Mouse (Mus musculus): ENCODE data around the gene Frmd6.

Gene Frmd6

DNA sequence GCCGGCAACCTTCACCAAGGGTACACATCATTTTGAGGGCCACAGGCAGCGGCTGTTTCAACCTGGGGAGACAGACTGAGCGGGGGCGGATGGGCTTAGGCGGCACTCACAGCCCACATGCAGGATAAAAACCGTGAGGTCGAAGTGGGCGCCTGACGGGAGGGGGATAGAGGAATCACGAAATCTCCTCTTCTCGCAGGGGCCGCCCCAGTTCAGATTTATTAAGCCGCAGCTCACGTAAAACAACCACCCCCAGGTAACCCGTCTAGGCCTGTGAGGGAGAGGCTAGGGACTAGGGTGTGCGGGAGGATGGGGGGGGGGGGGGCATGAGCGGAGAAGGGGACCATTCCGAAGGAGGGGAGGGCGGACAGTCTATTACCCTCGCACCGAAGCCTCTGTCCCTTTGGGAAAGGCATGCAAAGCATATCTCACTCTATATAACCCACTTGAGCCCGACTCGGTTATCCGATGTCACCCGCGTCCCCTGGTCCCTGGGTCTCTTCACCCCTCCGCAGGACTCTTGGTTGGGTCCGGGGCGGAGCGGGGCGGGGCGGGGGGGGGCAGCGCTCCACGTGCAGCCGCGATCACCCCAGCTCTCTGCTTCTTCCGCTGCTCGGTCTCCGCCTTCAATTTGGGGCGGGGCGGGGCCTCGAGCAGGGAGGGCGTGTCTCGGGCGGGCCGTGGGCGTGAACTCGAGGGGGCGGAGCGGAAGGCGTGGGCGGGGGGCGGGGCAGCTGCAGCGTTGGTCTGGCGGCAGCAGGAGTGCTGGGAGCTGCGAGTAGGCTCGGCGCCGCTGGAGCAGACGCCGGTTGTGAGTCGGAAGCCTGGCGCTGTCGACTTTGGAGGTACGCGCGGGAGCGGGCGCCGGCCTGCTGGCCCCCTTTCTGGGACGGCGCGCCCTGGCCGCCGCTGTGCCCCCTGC is at the start of gene Frmd6:
Gene Frmd6, plus strand, starts transcription at position 786 of the 922 bp plus-strand sequence.
- DNase-seq (ENCODE audit: low spot score): peak; percentile 98

DNA sequence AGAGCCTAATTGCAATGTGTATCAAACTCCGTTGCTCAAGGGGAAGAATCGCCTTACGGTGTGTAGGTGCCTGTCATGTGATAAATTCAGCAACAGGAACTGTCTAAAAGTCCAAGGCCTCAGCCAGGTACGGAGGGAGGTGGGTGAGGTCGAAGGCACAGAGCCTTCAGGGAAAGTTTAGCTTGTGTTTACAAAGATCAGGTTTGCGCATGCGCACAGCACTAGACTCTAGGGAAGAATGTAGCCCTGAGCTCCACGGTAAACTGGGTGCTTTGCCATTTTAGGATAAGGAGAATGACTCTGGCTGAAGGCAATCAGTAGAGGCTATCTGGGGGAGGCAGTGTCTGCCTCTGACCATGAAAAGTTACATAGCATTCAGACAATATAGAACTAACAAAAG is 49.7 kb upstream of the Frmd6 start:
- DNase-seq (ENCODE audit: low spot score): peak; percentile 72

DNA sequence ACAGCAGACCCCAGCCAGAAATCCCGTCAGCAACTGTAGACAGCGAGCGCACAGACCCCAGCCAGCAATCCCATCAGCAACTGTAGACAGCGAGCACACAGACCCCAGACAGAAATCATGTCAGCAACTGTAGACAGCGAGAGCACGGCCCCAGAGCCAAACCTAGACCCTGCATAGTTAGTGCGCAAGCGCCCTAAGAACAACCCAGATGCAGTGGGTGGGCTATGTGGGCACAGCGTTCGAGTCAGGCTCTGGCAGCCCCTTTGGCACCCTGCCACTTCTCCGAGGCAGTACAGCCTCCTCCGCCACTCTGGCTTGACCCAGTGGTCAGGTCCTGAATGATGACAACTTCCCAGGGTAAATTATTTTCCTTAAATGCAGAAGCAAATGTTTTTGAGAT is 48.6 kb upstream of the Frmd6 start:
- DNase-seq (ENCODE audit: low spot score): no peak

DNA sequence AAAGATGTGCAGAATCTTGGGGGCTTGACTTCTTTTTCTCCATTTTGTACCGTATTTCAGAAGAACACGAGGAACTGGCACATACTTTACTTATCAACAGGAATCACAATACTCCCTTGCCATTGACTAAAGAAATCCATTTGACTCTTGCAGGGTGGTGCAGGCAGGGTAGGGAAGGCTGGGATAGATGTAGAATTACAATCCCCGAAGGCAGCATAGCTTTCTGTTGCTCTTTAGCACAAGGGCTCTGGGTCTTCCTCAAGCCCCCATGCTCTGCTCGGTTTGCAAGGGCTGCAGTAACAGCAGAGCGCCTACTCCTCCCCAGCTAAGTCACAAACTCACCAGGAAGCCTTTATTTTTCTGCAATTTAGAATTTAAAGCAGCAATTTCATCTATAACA is 47.8 kb upstream of the Frmd6 start:
- DNase-seq (ENCODE audit: low spot score): no peak

DNA sequence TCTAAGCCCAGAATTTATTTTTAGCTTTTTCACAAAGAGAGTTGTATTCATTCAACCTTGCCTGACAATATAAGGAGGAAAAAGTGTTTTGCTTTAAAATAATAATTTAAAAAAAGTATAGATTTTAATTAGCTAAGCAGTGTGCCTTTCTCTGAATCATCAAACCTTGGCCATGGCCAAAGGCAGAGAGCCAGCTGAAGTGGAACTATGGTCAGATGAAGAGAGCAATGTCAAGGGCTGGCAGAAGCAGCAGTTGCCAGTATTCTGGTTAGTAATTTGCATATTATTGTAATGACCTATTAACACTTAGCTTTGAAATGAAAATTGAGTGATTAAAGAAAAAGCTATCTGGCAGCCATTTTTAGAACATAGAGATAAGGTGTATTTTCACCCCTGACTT is 47.4 kb upstream of the Frmd6 start:
- DNase-seq (ENCODE audit: low spot score): no peak

DNA sequence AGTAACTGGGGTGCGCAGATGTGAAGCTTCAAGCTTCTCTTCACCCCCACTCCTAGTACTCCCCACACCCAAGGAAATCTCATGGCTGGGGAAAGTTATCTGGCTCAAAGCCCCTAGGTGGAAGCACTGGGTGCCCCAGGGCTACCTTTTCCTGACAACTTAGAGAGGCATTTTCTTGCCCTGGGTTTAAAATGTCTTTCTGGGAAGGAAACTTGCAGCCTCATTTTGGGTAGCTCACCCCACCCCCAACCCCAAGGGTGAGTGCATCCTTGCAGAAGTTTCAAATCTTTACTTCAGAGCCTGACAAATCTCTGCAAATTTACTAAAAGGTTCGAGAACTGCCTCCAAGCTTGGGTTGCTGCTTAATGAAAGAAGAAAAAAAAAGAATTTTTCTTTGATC is 47.0 kb upstream of the Frmd6 start:
- no peak for DNase-seq (ENCODE audit: low spot score)

DNA sequence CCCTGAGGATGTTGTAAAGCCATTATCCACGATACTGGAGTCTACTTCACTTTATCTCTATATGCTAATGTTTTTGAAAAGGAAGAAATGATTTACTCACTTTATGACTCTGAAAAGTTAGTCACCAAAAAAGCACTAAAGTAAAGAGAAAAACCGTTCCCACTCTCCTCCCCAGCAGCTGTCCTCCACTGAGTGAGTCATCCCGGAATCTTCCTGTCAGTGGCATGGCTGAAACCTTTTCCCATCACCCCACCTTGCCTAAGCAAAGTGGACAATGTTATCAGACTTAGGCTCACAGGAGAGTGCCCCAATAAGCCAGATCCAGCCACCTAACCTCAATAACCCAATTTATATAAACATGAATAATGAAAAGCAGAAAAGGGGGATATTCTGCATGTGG is 46.6 kb upstream of the Frmd6 start:
- DNase-seq (ENCODE audit: low spot score): no peak

DNA sequence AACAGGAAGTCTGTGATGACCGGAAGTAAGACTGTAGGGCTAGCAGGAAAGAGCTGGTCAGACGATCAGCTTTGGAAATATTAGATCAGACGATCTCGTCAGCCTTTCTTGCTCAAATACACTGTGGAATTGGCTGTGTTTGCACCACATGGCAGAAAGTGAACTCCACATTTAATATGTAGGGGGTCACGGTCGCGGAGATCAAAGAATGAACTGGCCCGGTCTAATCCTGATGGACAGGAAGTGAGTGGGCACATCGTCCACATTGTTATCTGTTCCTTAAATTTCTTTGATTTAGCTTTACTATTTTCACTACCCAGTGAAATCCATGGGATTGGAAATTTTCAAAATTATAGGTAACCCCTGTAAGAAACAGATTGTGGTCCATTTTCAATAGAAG is 42.3 kb upstream of the Frmd6 start:
- DNase-seq (ENCODE audit: low spot score): no peak

DNA sequence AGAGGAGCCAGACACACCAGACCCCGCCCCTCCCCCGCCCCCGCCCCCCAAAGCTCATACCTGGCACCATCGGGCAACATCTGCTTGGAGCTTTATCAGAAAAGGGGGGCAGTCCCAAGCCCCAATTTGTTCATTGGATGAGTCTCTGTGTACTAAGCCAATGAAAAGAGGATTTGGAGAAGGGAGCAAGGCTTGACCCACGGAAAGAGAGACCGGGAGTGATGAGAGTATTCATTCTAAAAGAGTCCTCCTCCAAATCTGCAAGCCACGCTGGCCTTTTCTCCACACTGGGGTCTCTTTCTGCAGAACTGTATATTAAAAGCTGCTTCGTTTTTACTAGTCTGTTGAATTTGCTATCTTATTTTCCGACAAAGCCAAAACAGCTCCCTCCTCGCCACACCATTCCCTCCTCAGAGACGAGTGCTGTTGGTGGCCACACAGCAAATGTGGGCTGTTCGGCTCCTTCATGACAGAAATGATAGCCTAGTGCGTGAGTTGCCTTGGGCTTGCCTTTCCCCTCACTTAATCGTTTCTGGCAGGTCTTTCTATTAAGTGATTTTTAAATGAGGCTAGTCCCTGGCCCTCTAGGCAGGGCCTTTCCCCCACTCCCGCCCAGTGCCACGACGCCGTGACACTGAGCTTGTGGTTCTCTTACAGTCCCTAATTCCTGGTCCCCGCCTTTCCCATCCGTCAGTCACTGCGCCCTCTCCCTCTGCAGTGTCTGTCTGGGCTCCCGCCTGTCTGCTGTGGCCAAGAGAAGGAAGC is 41.7 kb upstream of the Frmd6 start:
- DNase-seq (ENCODE audit: low spot score): no peak

DNA sequence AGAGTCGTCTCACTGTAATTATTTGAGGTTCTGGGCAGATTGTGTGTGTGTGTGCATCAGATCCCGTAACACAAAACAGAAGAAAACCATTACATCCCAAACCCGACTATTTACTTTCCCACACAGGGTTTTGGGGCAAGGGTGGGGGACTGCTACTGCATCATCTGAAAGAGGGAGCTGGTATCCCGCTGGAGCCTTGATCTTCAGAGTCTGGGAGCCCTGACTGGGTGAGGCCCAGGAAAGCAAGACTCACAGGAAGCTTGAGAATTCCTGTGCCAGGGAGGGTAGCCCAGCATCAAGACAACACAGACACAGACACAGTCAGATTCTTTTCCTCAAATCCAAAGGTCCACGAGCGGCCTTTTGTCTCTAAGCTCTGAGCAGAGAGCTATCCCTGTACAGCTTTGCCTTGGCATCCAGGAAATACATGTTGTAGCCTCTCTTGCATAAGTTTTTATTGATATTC is 41.0 kb upstream of the Frmd6 start:
- DNase-seq (ENCODE audit: low spot score): no peak

DNA sequence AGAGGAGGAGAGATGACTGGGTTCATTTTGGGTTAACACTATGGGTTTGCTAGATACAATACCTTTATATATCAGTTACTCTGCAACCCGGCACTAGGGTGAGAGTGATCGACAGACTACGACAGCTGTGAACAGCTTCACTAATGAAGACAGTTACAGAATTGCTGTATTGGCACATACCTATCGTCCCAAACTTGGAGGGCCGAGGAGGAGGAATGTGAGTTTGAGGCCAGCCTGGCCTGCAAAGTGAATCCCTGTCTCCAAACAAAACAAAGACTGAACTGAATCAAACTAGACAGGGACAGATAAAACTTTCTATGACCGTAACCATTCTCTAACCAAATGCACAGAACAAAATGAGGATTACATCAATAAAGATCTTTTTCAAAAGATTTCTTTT is 36.0 kb upstream of the Frmd6 start:
- no peak for DNase-seq (ENCODE audit: low spot score)

DNA sequence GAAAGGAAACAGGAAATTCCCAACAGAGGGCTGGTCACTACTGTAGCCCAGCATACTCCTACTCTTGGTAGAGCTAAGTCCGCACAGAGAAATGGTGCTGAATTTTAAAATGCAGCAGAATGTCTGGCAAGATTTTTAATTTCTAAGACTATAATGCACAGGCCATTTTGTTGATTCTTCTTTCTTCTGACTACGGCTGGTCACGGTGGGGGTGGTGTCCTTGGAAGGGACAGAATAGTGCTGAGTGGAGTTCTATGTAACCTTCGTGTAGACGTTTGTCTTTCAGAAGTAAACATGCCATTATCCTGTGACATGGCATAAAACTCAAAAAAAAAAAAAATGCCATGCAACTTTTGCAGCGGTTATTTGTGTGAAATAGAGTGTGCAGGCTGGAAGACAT is 32.0 kb upstream of the Frmd6 start:
- no peak for DNase-seq (ENCODE audit: low spot score)

DNA sequence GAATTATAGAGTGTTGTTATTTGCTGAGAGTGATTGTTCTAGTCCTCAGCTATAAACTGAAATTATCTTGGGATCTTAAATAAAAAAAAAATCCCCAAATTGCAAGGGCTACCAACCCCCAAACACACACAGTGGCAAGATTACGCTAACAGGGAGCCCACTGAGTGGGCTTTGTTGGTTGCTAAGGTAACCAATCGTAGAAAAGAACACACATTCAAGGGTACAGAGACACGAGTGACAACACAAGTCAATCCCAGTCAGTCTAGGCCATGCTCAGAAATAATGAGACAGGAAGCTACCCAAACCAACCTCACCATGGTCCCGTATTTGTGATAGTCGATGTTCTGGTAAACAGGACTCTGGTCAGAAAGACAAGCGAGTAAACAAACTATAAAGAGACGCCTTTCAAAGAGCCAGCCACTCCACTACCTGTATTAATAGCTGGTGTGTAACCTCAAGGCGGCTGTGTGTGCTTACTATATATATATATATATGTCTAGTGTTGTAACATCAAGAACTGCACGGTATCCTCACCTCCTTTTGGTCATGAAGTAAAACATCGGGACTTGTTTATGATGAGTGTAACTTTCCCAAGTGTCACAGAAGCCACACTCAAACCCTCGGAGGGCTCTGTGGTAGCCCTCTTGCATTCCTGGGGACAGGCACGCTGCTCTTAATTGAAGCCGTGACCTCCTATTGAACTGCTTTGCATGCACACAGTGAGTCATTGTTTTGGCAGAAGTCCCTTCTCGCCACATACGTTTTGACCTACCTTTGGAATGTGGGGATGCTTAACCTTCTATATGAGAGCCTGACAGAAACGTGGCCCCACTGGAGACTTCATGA is 30.5 kb upstream of the Frmd6 start:
- no peak for DNase-seq (ENCODE audit: low spot score)

DNA sequence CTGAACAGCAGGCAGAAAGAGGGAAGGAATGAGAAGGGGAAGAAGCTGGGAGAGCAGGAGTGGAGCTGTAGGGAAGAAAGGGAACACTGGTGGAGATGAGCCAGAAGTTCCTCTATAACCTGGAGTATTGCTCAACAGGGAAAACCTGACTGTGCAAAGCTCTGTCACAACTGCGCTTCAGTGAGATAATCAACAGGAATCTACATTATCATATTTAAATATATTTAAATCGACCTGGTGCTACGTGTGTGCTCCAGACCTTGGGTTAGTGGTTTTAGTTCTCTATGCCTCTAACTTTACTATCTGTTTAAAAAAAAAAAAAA is 30.0 kb upstream of the Frmd6 start:
- DNase-seq (ENCODE audit: low spot score): no peak

DNA sequence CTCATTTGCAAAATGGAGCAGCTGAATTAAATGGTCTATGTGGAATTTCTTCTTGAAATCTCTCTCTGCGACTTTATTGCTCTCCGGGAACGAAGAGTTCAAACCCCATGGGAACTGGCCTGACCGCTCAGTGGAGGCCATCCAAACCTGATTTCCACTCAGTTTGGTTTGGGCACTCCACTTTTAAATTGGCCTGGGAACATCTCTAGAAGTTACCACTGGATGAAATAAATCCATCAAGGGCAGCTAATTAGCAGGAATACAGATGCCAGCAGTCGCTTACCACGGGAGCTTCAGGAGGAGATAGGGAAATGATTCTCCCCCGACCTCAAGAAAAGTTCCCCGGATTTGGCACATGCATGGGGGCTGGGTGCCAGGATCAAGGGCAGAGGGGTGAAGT is 26.8 kb upstream of the Frmd6 start:
- no peak for DNase-seq (ENCODE audit: low spot score)

DNA sequence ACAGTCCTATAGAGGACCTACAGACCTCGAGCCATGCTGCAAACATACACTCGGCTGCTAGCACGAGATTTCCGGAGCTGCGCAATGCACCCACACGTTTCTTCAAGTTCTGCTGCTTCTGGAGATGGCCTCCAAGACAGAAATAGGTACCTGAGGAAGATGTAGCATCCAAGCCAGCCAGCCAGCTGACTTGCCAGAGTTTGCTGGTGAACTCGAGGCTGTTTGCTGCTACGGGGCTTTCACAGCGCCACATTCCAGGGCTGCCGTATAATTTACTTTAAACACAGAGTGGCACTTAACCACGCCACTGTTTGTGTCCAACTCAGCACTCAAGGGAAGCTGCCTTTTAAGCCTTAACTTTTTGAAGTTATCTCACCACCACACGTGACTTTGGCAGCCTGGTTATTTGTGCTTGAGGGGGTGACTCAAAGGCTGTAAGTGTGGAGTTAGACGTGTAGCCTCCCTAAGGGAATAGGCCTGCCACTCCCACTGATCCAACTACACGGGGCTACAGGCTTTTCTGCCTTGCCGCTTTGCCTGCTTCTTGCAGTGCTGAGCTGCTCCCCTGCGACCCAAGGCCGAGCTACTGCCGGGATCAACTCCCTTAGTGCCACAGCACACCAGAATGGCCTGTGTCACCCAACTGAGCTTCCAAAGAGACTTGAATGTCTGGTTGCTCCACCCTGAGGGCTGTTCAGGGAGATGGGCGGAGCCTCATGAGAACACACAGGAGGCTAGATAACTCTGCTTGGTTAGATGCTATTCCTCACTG is 25.9 kb upstream of the Frmd6 start:
- peak; percentile 25 for DNase-seq (ENCODE audit: low spot score)

DNA sequence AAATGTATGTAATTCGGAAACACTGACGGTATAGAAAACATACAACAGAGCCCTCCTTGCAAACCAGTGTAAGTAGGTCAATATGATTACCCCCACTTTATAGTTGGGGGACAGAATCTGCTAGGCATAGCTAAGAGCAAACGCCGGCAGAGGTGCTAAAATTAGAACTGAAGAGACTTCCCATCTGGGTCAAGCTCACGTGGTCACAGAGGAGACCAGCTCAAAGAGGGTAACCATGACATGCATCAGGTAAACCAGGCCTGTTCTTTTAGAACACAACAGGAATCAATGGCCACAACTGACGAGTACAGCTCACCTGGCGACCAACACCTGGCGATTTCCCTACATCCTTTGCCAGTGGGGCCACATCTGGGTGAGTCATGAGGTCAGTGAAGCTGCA is 25.2 kb upstream of the Frmd6 start:
- DNase-seq (ENCODE audit: low spot score): no peak

DNA sequence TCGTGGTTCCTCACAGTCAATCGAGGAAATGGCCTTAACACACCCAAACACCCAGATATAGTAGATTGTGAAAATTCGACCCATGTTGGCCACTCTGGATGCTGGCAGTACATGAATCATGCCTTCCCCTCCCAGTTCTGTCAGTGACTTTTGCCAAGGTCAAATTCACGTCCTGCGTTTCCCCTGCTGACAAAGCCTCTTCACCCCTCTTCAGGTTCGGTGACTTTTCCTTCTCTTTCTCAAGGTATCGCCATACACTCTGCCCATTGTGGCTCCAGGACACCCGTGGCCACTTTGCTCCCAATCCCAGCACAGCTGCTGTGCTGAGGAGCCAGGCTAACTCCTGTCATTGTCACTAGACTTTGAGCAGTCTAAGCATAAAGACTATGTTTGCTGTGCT is 24.0 kb upstream of the Frmd6 start:
- no peak for DNase-seq (ENCODE audit: low spot score)

DNA sequence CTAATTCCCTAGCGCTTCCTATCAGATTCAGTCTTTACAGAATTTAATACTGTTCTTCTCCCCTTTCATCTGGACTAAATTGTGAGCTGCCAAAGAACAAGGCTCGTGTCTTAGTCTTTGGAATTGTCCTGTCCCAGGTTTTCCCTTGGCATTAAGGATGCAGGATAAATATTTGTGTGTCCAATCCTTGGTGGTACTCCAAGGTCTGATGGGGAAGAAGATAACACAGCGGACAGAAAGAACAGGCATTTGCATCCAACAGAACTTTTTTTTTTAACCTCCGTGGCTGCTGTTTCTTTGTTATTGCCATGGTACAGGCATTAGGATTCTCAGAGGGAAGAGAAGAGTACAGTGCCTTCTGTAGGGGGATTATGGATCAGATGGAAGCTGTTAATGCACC is 21.8 kb upstream of the Frmd6 start:
- no peak for DNase-seq (ENCODE audit: low spot score)

DNA sequence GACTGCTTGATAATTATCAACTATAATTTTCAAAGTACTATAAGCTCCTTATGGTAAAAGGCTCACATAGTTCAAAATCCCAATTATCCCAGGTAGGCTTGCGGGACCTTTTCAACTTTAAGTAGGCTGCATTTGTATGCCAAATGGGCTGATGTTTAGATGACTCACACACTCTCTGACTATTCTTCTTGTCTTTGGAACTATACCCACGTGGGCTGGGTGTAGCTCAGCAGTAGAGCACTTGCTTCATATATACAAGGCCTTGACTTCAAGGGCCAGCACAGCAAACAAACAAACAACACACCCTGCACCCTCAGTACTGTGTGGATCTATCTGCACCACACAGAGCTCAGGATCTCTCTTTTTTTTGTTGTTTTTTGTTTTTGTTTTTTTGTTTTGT is 20.3 kb upstream of the Frmd6 start:
- no peak for DNase-seq (ENCODE audit: low spot score)

DNA sequence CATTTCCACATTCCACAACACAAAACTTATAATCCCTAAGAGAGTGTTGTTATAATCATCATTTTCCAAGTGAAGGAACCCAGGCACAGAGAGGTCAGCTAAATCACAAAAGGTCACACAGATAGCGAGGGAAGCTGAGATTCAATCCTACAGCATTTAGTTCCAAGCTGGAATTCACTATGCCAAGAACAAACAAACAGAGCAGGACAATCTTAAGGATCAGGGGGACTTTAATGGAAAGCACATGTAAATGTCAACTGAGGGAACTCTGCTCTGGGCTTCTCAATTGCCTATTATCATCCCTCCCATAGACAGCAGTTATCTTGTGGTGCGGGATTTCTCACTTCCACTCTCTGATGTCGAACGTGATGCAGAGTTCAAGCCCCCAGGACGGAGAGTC is 17.8 kb upstream of the Frmd6 start:
- DNase-seq (ENCODE audit: low spot score): no peak

DNA sequence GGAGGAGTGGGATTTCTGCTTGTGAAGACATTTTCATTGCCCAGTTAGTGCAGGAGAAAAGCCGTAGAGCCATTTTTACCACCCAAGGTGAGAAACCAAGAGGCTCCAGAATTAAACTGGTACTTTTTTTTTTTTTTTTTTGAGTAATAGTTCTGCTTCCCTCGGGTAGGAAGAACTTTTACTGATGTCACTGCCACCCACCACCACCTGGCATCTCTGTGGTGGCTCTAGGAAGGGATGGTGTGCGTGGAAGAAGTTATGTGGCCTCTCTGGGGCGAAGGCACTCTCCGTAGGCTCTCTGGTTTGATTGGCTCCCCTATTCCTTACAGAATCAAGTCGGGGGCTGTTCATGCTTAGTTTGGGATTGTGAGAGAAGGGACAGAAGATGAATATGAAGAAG is 17.3 kb upstream of the Frmd6 start:
- DNase-seq (ENCODE audit: low spot score): no peak

Data from yolk sac, embryonic 10.5 days (tissue).